Mouse (Mus musculus) lung, postnatal 36 days (tissue): Measurements from ENCODE around the gene Olfr458.
"Not testable (repeated sequence)": the region's sequence is repeated elsewhere in the genome, so short reads cannot be mapped to it uniquely, and the experiment has no call there.

Experiments used
- DNase-seq: peaks from one replicate; pipeline ENCODE4 v3.0.0; 2022; ENCODE audit warnings: mixed read lengths

The Olfr458 gene

DNA sequence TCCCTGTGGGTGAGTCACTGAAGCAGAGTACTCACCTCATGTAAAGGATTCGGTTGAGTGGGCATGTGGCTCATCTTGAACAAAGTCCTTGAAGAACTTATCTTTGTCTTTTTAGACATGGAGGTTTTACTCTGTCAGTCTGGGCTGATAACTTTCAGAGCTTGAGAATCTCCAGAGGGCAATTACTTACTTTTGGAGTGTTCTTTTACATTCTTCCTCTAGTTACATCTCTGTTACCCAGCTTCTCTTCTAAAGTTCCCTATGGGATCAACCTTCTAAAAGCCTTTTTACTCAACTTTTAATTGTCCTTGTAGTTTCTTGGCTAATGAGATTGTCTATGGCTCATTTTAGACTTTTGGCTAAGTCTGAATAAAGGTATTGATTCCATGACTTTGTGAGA, at the start of gene Olfr458:
Gene Olfr458, minus strand, starts transcription at position 101 of the 400 bp plus-strand sequence.
- DNase-seq: no peak

GRCm38 (mm10) chr6:42513461-42513860, 48.5 kb upstream of the Olfr458 start:
- DNase-seq: no peak

DNA sequence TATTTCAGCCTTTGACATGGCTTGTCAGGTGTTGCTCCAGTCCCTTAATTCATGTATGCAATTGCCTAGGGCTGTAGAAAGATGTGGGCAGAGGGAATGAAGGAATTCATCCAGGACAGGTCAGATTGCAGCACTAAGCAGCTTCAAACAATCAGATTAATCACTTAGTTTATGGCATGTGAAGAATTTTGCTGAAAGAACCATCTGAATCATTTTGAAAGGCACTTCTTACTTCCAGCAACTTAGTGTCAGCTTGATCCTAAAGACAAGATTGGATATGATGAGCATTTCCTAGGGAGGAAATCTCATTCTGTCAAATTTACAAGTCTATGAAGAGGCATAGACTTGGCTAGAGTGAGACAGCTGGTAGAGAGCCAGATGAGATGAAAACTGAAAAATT, 44.3 kb upstream of the Olfr458 start:
- DNase-seq: no peak

DNA sequence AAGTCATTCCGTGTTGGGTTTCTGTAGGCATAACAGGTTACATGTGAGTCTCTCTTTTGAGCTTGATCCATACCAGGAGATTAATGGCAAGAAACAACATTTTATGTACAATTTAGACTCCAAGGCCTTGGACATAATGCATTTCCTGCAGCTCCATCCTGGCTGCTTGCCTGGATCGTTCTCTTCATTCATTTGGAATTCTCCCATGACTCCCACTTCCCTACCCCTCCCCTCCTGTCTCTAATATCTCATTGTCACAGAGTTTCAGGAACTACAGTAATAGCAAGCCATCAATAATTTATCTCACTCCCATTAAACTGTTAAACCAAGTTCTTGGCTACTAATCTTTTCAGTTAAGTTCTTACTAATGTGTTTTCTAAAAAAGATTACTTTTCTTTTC, 38.5 kb upstream of the Olfr458 start:
- no peak for DNase-seq

- DNase-seq: no peak
Measured at GRCm38 (mm10) chr6:42489731-42490130, 24.7 kb upstream of the Olfr458 start.

GRCm38 (mm10) chr6:42487114-42487513, 22.1 kb upstream of the Olfr458 start, which contains the start of gene Olfr456:
TSS of gene Olfr456 (minus strand) at chr6:42487214.
- DNase-seq: no peak

GRCm38 (mm10) chr6:42484633-42485032, 19.6 kb upstream of the Olfr458 start:
- DNase-seq: peak; percentile 46

GRCm38 (mm10) chr6:42476235-42476634, 11.2 kb upstream of the Olfr458 start, which contains the start of gene Olfr457:
TSS of gene Olfr457 (minus strand) at chr6:42476335.
- no peak for DNase-seq

DNA sequence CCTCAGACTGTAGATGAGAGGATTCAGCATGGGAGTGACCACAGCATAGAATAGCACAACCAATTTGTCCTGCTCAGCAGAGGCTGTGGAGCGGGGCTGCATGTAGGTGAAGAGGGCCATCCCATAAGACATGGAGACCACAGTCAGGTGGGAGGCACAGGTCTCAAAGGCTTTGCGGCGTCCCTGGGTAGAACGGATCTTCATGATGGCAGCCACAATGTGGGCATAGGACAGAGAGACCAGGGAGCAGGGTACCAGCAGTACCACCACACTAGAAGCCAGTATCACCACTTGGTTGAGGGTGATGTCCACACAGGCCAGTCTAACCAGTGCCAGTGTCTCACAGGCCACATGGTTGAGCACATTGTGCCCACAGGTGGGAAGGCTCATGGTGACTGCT, 6.3 kb upstream of the Olfr458 start:
- not testable (repeated sequence) for DNase-seq

DNA sequence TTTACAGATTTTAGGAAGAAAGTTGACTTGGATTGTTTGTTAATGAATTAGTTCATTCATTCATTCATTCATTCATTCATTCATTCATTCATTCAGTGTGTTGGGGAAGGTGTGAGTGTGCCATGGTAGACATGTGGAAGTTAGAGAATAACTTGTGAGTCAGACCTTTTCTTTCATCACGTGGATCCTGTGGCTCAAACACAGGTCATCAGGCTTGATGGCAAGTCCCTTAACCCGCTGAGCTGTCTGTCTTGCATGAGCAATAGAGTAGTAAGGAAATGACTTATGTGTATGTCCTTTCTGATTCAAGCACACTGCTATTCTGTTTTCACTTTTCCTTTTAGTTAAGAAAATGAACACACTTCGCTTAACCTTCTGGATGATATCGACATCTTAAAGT, 5.5 kb upstream of the Olfr458 start:
- no peak for DNase-seq

- DNase-seq: no peak
Measured at GRCm38 (mm10) chr6:42447381-42447780, 17.6 kb downstream of the Olfr458 start.

DNA sequence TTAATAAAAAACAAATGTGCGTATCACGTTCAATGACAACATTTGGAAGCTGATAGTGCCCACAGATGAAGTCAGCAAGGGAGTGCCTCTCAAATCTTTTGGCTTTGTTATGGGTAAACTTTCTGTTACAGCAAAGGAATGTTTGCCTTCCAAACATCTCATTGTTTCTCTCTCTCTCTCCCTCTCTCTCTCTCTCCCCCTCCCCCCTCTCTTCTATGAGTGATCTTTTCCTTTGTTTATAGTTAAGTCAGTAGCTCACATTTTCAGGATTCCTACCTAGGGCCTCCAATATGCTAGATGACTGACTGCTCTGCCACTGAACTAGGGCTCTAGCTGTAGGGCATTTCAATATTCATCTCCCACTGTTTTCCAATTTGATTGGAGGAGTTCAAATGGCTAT, 20.5 kb downstream of the Olfr458 start:
- DNase-seq: no peak

DNA sequence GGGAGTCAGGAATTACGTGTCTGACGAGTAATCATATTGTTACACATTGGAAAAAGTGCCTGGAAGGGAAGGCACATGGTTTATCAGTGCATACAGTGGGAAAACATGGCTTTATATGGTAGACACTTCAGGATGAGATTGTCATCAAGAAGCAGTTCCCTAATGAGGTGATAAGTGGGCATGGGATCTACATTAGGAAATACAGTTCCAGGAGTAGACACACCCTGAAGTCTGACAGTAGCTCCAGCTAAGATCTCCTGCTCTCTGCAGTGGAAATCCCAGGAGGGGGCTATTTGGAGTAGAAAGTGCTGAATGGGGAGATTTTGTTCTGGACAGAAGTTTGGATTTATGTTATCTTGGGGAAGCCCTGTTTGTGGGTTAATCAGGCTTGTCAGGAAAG, 23.6 kb downstream of the Olfr458 start:
- no peak for DNase-seq

GRCm38 (mm10) chr6:42435490-42435889, 29.5 kb downstream of the Olfr458 start:
- DNase-seq: no peak

DNA sequence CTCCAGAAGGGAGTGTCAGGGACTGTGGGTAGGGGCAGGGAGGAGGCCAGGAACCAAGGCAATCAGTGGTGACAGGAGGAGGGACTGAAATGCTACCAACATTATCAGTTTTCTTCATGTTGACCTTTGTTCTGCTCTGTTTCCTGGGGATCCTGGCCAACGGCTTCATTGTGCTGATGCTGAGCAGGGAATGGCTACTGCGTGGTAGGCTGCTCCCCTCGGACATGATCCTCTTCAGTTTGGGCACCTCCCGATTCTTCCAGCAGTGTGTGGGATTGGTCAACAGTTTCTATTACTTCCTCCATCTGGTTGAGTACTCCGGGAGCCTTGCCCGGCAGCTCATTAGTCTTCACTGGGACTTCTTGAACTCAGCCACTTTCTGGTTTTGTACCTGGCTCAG, 30.6 kb downstream of the Olfr458 start, which contains the start of gene Tas2r126:
Gene Tas2r126, plus strand, starts transcription at position 90 of the 400 bp plus-strand sequence.
- peak; percentile 30 for DNase-seq

- DNase-seq: peak; percentile 62
Measured at GRCm38 (mm10) chr6:42433554-42433953, 31.4 kb downstream of the Olfr458 start.

DNA sequence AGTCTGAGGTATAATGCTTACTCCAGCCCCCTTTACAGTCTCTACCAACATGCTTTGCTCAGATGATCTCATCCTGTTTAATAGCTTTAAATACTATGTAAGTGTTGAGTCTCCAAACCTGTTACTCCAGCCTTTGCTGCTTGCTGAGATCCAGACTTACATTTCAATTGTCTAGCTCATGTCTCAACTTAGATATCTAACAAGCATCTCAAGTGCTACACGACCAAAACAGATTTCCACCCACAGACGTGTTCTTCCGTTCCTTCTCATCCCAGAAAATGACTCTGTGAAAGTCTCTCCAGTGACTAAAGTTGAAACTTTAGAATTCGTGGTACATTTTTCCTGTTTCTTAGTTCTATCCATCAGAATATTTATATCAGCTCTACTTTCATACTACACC, 38.7 kb downstream of the Olfr458 start:
- DNase-seq: no peak

DNA sequence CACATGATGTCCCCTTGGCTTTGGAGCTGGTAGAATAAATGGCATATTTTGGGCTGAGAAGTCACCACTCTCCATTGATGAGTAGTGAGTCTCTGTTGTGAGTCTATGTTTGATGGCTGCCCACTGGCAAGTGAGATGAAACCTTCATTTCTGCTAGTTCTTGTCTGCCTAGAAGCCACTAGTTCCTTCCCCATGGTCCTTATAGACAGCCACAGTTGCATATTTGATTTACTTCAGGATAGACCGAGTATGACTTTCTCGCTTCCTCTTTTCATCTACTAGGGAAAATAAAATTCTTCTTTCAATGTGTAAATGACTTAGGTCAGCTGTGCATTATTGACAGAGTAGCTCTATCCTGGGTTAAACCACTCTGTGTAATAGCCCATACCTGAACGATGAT, 40.5 kb downstream of the Olfr458 start:
- DNase-seq: no peak

GRCm38 (mm10) chr6:42421439-42421838, 43.6 kb downstream of the Olfr458 start:
- peak; percentile 68 for DNase-seq

GRCm38 (mm10) chr6:42419443-42419842, 45.6 kb downstream of the Olfr458 start:
- DNase-seq: no peak
